Comparison of ENCODE assay signal across 31 mouse cellular contexts in genomic region chr8:95748028-95748427, GRCm38 (mm10).
"Had no signal": no experiment of that assay in that cellular context is flagged by ENCODE, and none has a peak within 500 bp of the region (broad histone marks: within the 10 kb centered on the region; RNA-seq: fewer than 3 reads in every experiment).

No protein-coding gene starts in this region.

- DNase-seq: heart, postnatal 10 days; heart, postnatal 14 days; heart, postnatal 36 days; heart, postnatal 4 days; kidney, adult 11 months; kidney, adult 18-20 months; kidney, adult 2 months; kidney, adult 8-10 months; kidney, adult 9 months; kidney, postnatal 10 days; kidney, postnatal 14 days; kidney, postnatal 25 days; kidney, postnatal 36 days; kidney, postnatal 4 days; layer of hippocampus, adult 9-11 months; layer of hippocampus, postnatal 36 days had no signal

- H3K27me3 ChIP-seq: heart, embryonic 12.5 days; heart, embryonic 13.5 days; heart, embryonic 15.5 days; hindbrain, embryonic 12.5 days; hindbrain, embryonic 13.5 days; hindbrain, embryonic 15.5 days; intestine, embryonic 15.5 days; kidney, embryonic 15.5 days had no signal

- H3K4me2 ChIP-seq: heart, embryonic 11.5 days; heart, embryonic 12.5 days; heart, embryonic 13.5 days; heart, embryonic 15.5 days; hindbrain, embryonic 12.5 days; hindbrain, embryonic 13.5 days; hindbrain, embryonic 14.5 days; hindbrain, embryonic 15.5 days; intestine, embryonic 15.5 days; kidney, embryonic 15.5 days had no signal

- H3K27ac ChIP-seq: heart, embryonic 10.5 days; heart, embryonic 13.5 days; heart, embryonic 15.5 days; hindbrain, embryonic 10.5 days; hindbrain, embryonic 12.5 days; hindbrain, embryonic 13.5 days; hindbrain, embryonic 14.5 days; hindbrain, embryonic 15.5 days; hindbrain, postnatal 0 days; intestine, embryonic 15.5 days; kidney, embryonic 15.5 days; kidney, postnatal 0 days; left cerebral cortex, adult 2 months had no signal

- H3K4me3 ChIP-seq: heart, embryonic 10.5 days; heart, embryonic 12.5 days; heart, embryonic 13.5 days; heart, embryonic 15.5 days; hindbrain, embryonic 10.5 days; hindbrain, embryonic 12.5 days; hindbrain, embryonic 13.5 days; hindbrain, embryonic 15.5 days; intestine, embryonic 15.5 days; kidney, embryonic 15.5 days; left cerebral cortex, adult 2 months had no signal
